Mouse (Mus musculus) lung, postnatal 0 days (tissue): ENCODE results near the gene Acta2. TPM values are rescaled to one million over a fixed set of nuclear protein-coding genes. Genes with fewer than 3 reads are reported as not detected.

Experiments
- ATAC-seq: fragments of 200-750 bp; cut with Nextera tagmentation; 2 replicates; pipeline ENCODE4 v1.8.0; 2017; ENCODE audit warnings: moderate library complexity
- DNase-seq: peaks from one replicate; pipeline ENCODE4 v3.0.0-alpha.2; 2016; ENCODE audit warnings: low spot score
- H3K27ac ChIP-seq: fragments of 300-500 bp; sonication (generic); 2 replicates; pipeline ENCODE4 v1.5.1; 2014; ENCODE audit warnings: antibody characterized with exemption, mild to moderate bottlenecking, low read length, mixed read lengths
- H3K27me3 ChIP-seq: fragments of 300-500 bp; sonication (generic); replicated peaks from 2 replicates; pipeline ENCODE4 v1.6.1; 2014; ENCODE audit warnings: low read length, mixed read lengths; ENCODE audit not compliant: insufficient read depth
- H3K36me3 ChIP-seq: fragments of 300-500 bp; sonication (generic); 2 replicates; pipeline ENCODE4 v1.6.1; 2014; ENCODE audit warnings: low read length, mixed read lengths; ENCODE audit not compliant: insufficient read depth
- H3K4me1 ChIP-seq: fragments of 300-500 bp; sonication (generic); 2 replicates; pipeline ENCODE4 v1.6.1; 2014; ENCODE audit warnings: antibody characterized with exemption, low read depth, low read length, mixed read lengths; ENCODE audit not compliant: insufficient read depth
- H3K4me2 ChIP-seq: fragments of 300-500 bp; sonication (generic); replicated peaks from 2 replicates; pipeline ENCODE4 v1.6.1; 2014; ENCODE audit warnings: low read depth, mild to moderate bottlenecking, low read length, moderate library complexity, mixed read lengths
- H3K4me3 ChIP-seq: fragments of 300-500 bp; sonication (generic); 2 replicates; pipeline ENCODE4 v1.5.1; 2014; ENCODE audit warnings: low read depth, low read length
- H3K9ac ChIP-seq: fragments of 300-500 bp; sonication (generic); replicated peaks from 2 replicates; pipeline ENCODE4 v1.6.1; 2014; ENCODE audit warnings: low read depth, mild to moderate bottlenecking
- H3K9me3 ChIP-seq: fragments of 300-500 bp; sonication (generic); 2 replicates; pipeline ENCODE4 v1.6.1; 2016; ENCODE audit warnings: low read length, mixed read lengths
- CTCF ChIP-seq: IDR thresholded peaks from 2 replicates; pipeline ENCODE4 v1.5.1; 2016; ENCODE audit warnings: antibody characterized with exemption, mild to moderate bottlenecking
- EP300 ChIP-seq: IDR thresholded peaks from 2 replicates; pipeline ENCODE4 v1.6.1; 2016; ENCODE audit warnings: antibody characterized with exemption, mild to moderate bottlenecking, control low read depth
- WGBS: fragments of 180-500 bp; shearing (Covaris S2); extraction: QIAGEN DNeasy Blood & Tissue Kit; methylation state at CpG from one replicate; pipeline ENCODE4 v1.1.7; 2014; 5-methylcytosine and 5-hydroxymethylcytosine counted together
- polyA plus RNA-seq: library from polyadenylated mRNA; unstranded; fragments of >200 nt; fragmentation: Nextera tagmentation; extraction: Ambion mirVana; gene quantifications from 2 replicates; pipeline ENCODE4 v1.2.1, GENCODE M21; 2015

The Acta2 gene
- polyA plus RNA-seq, 1 experiment from 2014 or later: 293 TPM

DNA sequence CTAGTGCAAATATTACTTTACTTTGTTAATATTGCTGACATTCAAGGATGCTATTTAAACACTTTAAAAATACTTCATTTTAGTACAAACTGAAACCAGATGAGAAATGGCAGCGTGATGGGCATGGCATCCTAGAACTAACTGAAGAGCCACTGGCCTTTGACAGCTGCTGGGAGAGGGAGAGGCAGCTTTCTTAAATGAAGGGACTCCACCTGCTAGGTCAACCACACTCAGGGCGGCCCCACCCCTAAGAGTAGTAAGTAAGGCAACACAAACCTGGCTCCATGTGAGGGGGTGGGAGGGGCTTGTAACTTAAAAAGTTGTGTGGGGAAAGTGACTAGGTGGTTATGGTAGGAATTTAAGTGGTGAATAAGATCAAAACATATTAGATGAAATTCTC is 52.7 kb downstream of the Acta2 start:
- H3K4me3 ChIP-seq: no peak overlapping the region
- H3K27ac ChIP-seq: no peak overlapping the region
- TF ChIP-seq CTCF (no peak), EP300 (no peak)
- 56% methylated on average over 2 of the region's 2 CpGs for WGBS
- H3K9ac ChIP-seq: no peak overlapping the region
- DNase-seq (no peak), ATAC-seq (no peak)
- no peaks in the 10 kb centered on the region for H3K27me3 ChIP-seq
- H3K36me3 ChIP-seq: no peaks in the 10 kb centered on the region
- H3K4me1 ChIP-seq: no peaks in the 10 kb centered on the region; the same call in 1 of the 2 replicates
- H3K9me3 ChIP-seq: no peaks in the 10 kb centered on the region
- H3K4me2 ChIP-seq: no peak overlapping the region

DNA sequence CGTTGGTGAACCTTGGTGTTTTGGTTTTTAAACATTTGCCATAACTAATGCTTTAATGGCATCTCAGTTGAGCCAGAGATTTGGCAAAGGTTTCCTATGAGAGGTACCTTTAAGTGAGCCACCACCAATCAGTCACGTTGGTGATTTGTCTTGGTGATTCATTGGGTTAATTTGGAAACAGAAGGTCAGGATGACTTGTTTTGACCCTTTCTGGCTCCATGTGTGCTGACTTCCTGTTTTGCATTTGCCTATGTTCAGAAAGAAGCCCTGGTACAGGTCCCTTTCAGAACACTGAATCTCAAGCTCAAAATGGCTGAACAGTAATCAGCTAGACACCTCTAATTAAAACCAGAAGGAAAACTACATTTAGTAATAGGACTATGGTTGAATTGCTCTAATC is 55.9 kb downstream of the Acta2 start:
- no peak for ATAC-seq
- Histone ChIP-seq H3K27ac (no peak overlapping the region), H3K4me2 (no peak overlapping the region), H3K36me3 (no peaks in the 10 kb centered on the region), H3K27me3 (no peaks in the 10 kb centered on the region), H3K4me3 (no peak overlapping the region), H3K9me3 (no peaks in the 10 kb centered on the region), H3K9ac (no peak overlapping the region), H3K4me1 (no peaks in the 10 kb centered on the region; the same call in 1 of the 2 replicates)
- DNase-seq: no peak
- WGBS: 58% methylated on average over 2 of the region's 2 CpGs
- no peak for TF ChIP-seq CTCF
- no peak for TF ChIP-seq EP300

DNA sequence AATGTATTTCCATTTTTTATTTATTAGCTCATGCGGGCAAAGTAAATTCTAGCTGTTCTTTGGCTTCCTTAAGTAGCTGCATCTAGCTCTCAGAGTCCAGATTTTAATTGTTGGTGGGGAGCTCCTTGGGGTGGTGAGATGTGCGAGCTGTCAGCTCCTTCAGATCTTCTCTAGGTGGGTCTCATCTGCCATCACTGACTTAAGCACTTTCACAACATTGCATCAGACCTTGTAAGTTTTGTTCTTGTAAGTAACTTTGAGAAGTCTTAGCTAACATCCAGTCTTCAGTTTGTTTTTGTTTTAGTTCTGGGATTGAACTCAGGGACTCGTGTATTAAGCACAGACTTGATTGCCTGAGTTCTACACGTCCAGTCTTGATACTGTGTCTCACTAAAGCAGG is 56.5 kb downstream of the Acta2 start:
- H3K36me3 ChIP-seq: no peaks in the 10 kb centered on the region
- H3K27me3 ChIP-seq: no peaks in the 10 kb centered on the region
- H3K4me3 ChIP-seq: no peak overlapping the region
- no peak overlapping the region for H3K27ac ChIP-seq
- 64% methylated on average over 4 of the region's 4 CpGs for WGBS
- DNase-seq: peak; percentile 54
- H3K9me3 ChIP-seq: no peaks in the 10 kb centered on the region
- TF ChIP-seq EP300 (no peak), CTCF (no peak)
- no peak overlapping the region for H3K4me2 ChIP-seq
- no peaks in the 10 kb centered on the region; the same call in 1 of the 2 replicates for H3K4me1 ChIP-seq
- no peak for ATAC-seq
- H3K9ac ChIP-seq: no peak overlapping the region

DNA sequence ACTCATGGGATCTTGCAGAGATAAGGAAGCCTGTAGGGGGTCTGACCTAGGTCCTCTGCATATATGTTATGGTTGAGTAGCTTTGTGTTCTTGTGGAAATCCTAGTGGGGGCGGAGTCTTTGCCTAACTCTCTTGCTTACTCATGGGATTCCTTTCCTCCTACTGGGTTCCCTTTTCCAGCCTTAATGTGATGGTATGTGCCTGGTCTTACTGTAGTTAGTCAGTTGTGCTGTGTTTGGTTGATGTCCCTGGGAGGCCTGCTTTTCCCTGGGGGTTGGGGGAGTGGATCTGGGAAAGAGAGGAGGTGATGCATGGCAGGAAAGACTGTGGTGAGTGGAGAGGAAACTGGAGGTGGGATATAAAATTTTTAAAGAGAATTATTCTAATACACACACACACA is 57.3 kb downstream of the Acta2 start:
- Histone ChIP-seq H3K27me3 (no peaks in the 10 kb centered on the region), H3K4me1 (no peaks in the 10 kb centered on the region; the same call in 1 of the 2 replicates), H3K36me3 (no peaks in the 10 kb centered on the region), H3K9ac (no peak overlapping the region), H3K4me2 (no peak overlapping the region), H3K9me3 (no peaks in the 10 kb centered on the region), H3K4me3 (no peak overlapping the region), H3K27ac (no peak overlapping the region)
- TF ChIP-seq EP300 (no peak), CTCF (no peak)
- DNase-seq (no peak), ATAC-seq (no peak)
- WGBS: 89% methylated on average over 1 of the region's 1 CpGs

DNA sequence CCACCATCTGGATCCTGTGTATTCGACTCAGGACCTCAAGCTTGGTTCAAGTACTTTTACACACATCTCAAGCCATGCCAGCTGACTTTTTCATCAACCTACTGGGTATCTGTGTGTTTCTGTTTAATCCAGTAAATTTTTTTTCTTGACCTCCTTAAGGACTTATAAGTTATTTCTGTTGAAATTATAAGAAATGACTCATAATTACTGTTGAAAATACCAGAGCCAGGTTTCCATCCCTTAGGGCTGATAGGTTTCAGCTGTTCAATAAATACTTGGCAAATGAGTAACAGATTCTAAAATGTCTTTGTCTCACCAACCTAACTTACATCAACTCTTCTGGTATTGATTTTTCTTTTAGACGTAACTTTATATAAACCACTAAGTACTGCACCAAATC is 60.4 kb downstream of the Acta2 start:
- H3K4me2 ChIP-seq: no peak overlapping the region

DNA sequence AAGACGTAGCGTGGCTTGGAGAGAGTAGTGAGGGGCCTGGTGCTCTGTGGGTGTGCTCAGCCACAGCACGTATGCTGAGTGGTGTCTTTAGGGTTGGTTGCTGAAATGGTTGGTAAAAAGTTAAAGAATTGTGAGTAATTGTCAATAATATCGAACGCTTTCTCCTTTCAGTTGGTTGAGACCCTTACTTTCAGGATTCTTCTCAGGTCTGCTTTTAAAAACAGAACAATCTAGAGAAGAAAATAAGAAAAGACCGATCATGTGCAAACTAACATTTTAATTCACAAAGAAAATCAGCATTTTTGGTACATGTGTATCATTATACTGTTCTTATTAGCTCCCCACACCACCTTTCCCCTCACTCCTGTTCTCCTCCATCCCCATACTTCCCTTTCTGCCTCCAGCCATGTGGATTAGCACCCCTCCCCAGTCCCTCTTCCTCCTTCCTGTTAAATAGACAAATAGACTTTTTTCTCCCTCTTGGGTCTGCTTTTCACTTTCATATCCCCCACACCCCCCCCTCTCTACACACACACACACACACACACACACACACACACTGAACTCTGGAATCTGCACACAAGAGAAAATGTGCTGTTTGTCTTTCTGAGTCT is 61.2 kb downstream of the Acta2 start:
- Histone ChIP-seq H3K9me3 (no peaks in the 10 kb centered on the region), H3K4me3 (no peak overlapping the region), H3K27ac (no peak overlapping the region), H3K4me2 (peak overlapping the region; percentile 89; the same call in 1 of the 2 replicates), H3K9ac (no peak overlapping the region), H3K27me3 (no peaks in the 10 kb centered on the region), H3K36me3 (no peaks in the 10 kb centered on the region), H3K4me1 (no peaks in the 10 kb centered on the region; the same call in 1 of the 2 replicates)
- 92% methylated on average over 6 of the region's 6 CpGs for WGBS
- peak; percentile 41 for DNase-seq
- no peak for ATAC-seq
- no peak for TF ChIP-seq CTCF

More for the DNA sequence above, 60.4 kb downstream of the Acta2 start:
- DNase-seq: peak; percentile 55
- ATAC-seq: no peak
- no peaks in the 10 kb centered on the region; the same call in 1 of the 2 replicates for H3K4me1 ChIP-seq
- H3K36me3 ChIP-seq: no peaks in the 10 kb centered on the region
- H3K27ac ChIP-seq: no peak overlapping the region
- no peaks in the 10 kb centered on the region for H3K27me3 ChIP-seq
- TF ChIP-seq CTCF (no peak), EP300 (no peak)
- no peak overlapping the region for H3K4me3 ChIP-seq
- no peaks in the 10 kb centered on the region for H3K9me3 ChIP-seq
- H3K9ac ChIP-seq: no peak overlapping the region
- 34% methylated on average over 2 of the region's 2 CpGs for WGBS

DNA sequence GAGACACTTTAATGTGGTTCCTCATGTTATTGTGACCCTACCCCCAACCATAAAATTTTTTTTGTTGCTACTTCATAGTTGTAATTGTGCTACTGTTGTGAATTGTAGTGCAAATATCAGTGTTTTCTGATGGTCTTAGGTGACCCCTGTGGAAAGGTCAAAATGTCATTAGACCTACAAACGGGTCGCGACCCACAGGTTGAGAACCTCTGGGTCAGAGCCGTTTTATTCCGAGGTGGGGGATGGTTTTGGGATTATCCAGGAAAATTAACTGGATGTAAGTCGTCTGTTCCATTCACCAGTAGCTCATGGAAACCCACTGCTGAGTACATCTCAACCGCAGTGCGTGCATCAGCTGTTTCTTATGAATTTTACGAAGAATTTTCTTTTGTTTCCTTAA is 61.7 kb downstream of the Acta2 start:
- H3K27me3 ChIP-seq: no peaks in the 10 kb centered on the region
- no peak for DNase-seq
- H3K27ac ChIP-seq: no peak overlapping the region
- H3K4me1 ChIP-seq: no peaks in the 10 kb centered on the region
- TF ChIP-seq EP300 (no peak), CTCF (no peak)
- H3K4me3 ChIP-seq: peak overlapping the region; percentile 64
- WGBS: 61% methylated on average over 9 of the region's 9 CpGs
- peak overlapping the region; percentile 89 for H3K4me2 ChIP-seq
- no peak overlapping the region for H3K9ac ChIP-seq
- no peaks in the 10 kb centered on the region for H3K36me3 ChIP-seq
- no peaks in the 10 kb centered on the region for H3K9me3 ChIP-seq
- no peak for ATAC-seq
